Mouse (Mus musculus): ENCODE results near the gene Fhl4.

DNA sequence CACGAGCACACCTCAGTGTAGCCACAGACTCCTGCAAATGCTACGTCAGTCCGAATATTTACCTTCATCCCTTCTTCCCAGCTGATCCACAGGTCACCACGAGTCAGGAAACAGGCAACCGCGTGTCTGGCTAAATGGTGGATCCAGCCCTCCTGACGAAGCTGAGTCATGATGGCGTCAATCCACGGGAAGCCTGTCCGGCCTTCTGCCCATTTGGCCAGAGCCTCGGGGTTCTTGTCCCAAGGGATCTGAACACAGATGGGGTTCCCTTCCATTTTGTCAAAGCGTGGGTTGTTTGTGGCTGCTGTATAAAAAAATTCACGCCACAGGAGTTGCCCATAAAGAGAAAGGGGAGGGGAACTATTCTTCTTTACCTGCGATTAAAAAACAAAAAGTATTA lies 44.0 kb upstream of the Fhl4 start:
- no peak for TF ChIP-seq CTCF (IDR thresholded peaks at IDR 0.05; ENCODE audit: low read depth)
- no peak for TF ChIP-seq EP300 (optimal IDR thresholded peaks at IDR 0.05)
